Mouse (Mus musculus) intestine, embryonic 16.5 days (tissue): ENCODE results near the gene Ankrd54. TPM values are rescaled to one million over a fixed set of nuclear protein-coding genes. Genes with fewer than 3 reads are reported as not detected.
A peak's percentile ranks its signal among the peaks of the same experiment; 100 is the strongest.

Experiments
- ATAC-seq: fragments of 200-750 bp; cut with Nextera tagmentation; 2 replicates; pipeline ENCODE4 v1.8.0; 2017; ENCODE audit warnings: moderate TSS enrichment, moderate library complexity
- H3K27ac ChIP-seq: fragments of 300-500 bp; sonication (generic); 2 replicates; pipeline ENCODE4 v1.5.1; 2014; ENCODE audit warnings: mild to moderate bottlenecking, low read length
- H3K27me3 ChIP-seq: fragments of 300-500 bp; sonication (generic); replicated peaks from 2 replicates; pipeline ENCODE4 v1.6.1; 2014; ENCODE audit warnings: low read length, control low read depth, mixed read lengths; ENCODE audit not compliant: control insufficient read depth, insufficient read depth
- H3K36me3 ChIP-seq: fragments of 300-500 bp; sonication (generic); 2 replicates; pipeline ENCODE4 v1.6.1; 2014; ENCODE audit warnings: low read length, control low read depth; ENCODE audit not compliant: control insufficient read depth, insufficient read depth
- H3K4me1 ChIP-seq: fragments of 300-500 bp; sonication (generic); 2 replicates; pipeline ENCODE4 v1.6.1; 2014; ENCODE audit warnings: low read length, control low read depth, mixed read lengths; ENCODE audit not compliant: control insufficient read depth, insufficient read depth
- H3K4me2 ChIP-seq: fragments of 300-500 bp; sonication (generic); 2 replicates; pipeline ENCODE4 v1.6.1; 2014; ENCODE audit warnings: low read depth, low read length, control low read depth
- H3K4me3 ChIP-seq: fragments of 300-500 bp; sonication (generic); 2 replicates; pipeline ENCODE4 v1.5.1; 2014; ENCODE audit warnings: mild to moderate bottlenecking, low read length
- H3K9ac ChIP-seq: fragments of 300-500 bp; sonication (generic); 2 replicates; pipeline ENCODE4 v1.6.1; 2014; ENCODE audit warnings: low read depth, low read length
- H3K9me3 ChIP-seq: fragments of 300-500 bp; sonication (generic); 2 replicates; pipeline ENCODE4 v1.6.1; 2016; ENCODE audit warnings: low read length, control low read depth; ENCODE audit not compliant: control insufficient read depth
- WGBS: fragments of 180-500 bp; shearing (Covaris S2); extraction: QIAGEN DNeasy Blood & Tissue Kit; methylation state at CpG from one replicate; pipeline ENCODE4 v1.1.7; 2014; 5-methylcytosine and 5-hydroxymethylcytosine counted together
- polyA plus RNA-seq: library from polyadenylated mRNA; unstranded; fragments of >200 nt; fragmentation: Nextera tagmentation; extraction: Ambion mirVana; gene quantifications from 2 replicates; pipeline ENCODE4 v1.2.1, GENCODE M21; 2015

Gene Ankrd54
- polyA plus RNA-seq, 1 experiment from 2014 or later = 56.4 TPM

DNA sequence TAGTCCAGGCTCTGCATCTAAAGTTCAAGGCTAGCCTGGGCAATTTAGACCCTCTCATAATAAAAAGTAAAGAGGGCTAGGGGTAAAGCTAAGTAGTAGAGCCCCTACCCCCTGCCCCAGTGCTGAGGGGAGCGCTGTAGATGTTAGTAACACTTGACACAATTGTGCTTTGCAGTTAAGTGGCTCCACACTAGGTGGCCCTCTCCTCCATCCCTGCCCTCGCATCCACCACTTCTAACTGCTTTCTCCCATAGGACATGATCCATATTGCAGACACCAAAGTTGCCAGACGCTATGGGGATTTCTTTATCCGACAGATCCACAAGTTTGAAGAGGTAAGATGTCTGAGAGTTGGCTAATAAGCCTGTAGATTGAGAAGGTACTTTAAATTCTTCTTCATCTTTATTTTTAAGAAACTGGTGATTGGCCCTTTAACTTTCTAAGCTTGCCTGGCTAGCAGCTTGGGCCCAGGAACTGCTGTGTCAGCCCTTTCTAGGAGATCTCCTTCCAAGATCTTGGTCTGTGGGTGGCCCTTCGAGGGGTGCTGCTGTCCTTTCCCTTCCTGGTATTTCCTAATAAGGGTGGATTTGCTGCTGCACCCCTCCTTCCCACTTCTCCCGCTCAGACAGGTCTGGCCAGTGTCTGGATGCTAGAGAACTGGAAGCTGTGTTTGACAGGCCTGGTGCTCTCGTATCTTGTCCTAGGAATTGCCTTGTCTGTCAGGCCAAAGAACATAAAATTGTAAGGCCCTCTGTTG lies 30.6 kb upstream of the Ankrd54 start:
- Histone ChIP-seq H3K27me3 (no peaks in the 10 kb centered on the region), H3K9ac (no peak overlapping the region), H3K4me2 (no peak overlapping the region), H3K9me3 (no peaks in the 10 kb centered on the region), H3K4me1 (peaks cover 20% of the 10 kb centered on the region), H3K27ac (peak overlapping the region; percentile 33), H3K36me3 (peaks cover 11% of the 10 kb centered on the region), H3K4me3 (no peak overlapping the region)
- WGBS = 45% methylated on average over 7 of the region's 7 CpGs
- peak; percentile 65; the same call in 1 of the 2 replicates for ATAC-seq

GRCm38 (mm10) chr15:79092284-79092683 lies 29.6 kb upstream of the Ankrd54 start:
- no peak for ATAC-seq
- WGBS = 76% methylated on average over 6 of the region's 6 CpGs
- no peak overlapping the region for H3K4me3 ChIP-seq
- H3K4me2 ChIP-seq = no peak overlapping the region
- peaks cover 15% of the 10 kb centered on the region for H3K36me3 ChIP-seq
- H3K27me3 ChIP-seq = no peaks in the 10 kb centered on the region
- no peaks in the 10 kb centered on the region for H3K9me3 ChIP-seq
- H3K27ac ChIP-seq = peak overlapping the region; percentile 10
- H3K4me1 ChIP-seq = peaks cover 12% of the 10 kb centered on the region; the same call in 1 of the 2 replicates
- H3K9ac ChIP-seq = no peak overlapping the region

- Histone ChIP-seq H3K27ac (no peak overlapping the region), H3K4me1 (peaks cover 12% of the 10 kb centered on the region), H3K4me3 (no peak overlapping the region), H3K36me3 (peaks cover 33% of the 10 kb centered on the region), H3K4me2 (no peak overlapping the region), H3K9ac (no peak overlapping the region), H3K9me3 (no peaks in the 10 kb centered on the region), H3K27me3 (no peaks in the 10 kb centered on the region)
- 75% methylated on average over 7 of the region's 7 CpGs for WGBS
- no peak for ATAC-seq
These were observed 16.9 kb upstream of the Ankrd54 start for GRCm38 (mm10) chr15:79079567-79079966.

DNA sequence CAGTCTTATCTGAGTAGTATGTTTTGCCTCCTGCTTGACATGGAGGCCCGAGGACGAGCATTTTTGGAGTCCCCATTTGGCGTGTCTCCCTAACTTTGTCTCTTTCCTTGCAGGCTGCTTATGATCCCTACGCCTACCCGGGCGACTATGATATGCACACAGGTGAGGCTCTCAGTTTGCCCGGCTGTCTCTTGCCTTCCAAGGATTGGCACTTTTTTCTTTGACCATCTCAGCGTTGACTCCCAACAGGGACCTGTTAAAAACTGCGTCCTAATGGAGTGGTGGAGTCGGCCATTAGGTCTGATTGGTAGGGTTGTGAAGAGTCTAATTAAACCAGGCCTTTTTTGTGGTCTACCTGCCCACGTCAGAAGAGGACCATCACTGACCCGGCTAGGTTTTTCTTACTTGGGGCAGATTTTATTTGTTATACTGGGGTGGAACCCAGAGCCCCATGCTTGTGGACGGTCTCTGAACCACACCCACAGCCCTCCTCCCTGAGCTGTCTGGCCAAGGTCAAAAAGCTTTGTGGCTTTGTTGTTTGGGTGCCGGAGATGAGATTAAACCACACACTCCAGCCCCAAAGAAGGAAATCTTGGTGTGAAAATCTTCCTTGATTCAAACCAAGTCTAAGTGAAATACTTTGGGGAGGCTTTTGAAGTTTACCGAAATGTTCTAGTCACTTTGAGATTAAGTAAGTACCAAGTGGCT lies 13.1 kb upstream of the Ankrd54 start:
- H3K36me3 ChIP-seq = peaks cover 12% of the 10 kb centered on the region
- H3K4me2 ChIP-seq = peak overlapping the region; percentile 88
- H3K4me1 ChIP-seq = peaks cover 14% of the 10 kb centered on the region
- H3K27ac ChIP-seq = peak overlapping the region; percentile 92
- WGBS = 32% methylated on average over 15 of the region's 15 CpGs
- peak overlapping the region; percentile 92 for H3K4me3 ChIP-seq
- 0 out of 2 replicates have a peak, but pooled peaks have one; percentile 4 for ATAC-seq
- peak overlapping the region; percentile 94 for H3K9ac ChIP-seq
- H3K9me3 ChIP-seq = no peaks in the 10 kb centered on the region
- H3K27me3 ChIP-seq = no peaks in the 10 kb centered on the region

DNA sequence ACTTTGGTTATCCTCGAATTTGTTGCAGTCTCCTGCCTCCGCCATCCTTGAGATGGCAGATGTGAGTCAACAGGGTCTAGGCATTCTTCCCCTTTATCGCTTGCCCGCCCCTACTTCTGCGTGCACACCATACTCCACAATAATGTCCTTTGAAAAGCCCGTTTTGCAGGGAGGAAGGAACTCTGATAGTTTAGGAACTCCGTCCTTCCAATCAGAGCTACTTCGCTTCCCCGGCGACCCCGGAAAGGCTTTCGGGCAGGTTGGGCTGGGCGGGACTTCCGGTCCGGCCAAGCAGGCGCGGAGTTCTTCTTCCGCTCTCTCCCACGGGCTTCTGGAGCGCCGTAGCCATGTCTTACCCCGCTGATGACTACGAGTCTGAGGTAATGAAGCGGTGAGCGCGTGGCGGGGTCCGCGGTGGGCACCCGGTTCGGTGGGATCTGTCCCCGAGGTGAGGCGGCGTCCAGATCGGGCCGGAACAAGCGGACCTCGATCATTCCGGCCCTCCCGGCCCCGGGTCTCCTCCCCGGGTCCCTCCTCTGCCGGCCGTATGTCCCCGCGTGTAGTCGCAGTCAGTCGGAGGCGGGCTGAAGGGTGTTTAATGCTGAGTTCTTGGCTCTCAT lies 12.3 kb upstream of the Ankrd54 start, which contains the start of gene Eif3l:
Gene Eif3l, plus strand, starts transcription at position 267 of the 620 bp plus-strand sequence.
- WGBS = under 1% methylated on average over 49 of the region's 49 CpGs
- peak; percentile 88 for ATAC-seq
- no peaks in the 10 kb centered on the region for H3K9me3 ChIP-seq

GRCm38 (mm10) chr15:79074446-79074845 lies 11.8 kb upstream of the Ankrd54 start:
- Histone ChIP-seq H3K27me3 (no peaks in the 10 kb centered on the region), H3K4me3 (peak overlapping the region; percentile 92), H3K27ac (peak overlapping the region; percentile 92; the same call in 1 of the 2 replicates), H3K9me3 (no peaks in the 10 kb centered on the region), H3K36me3 (peaks cover 6% of the 10 kb centered on the region), H3K4me2 (peak overlapping the region; percentile 69), H3K9ac (peak overlapping the region; percentile 71), H3K4me1 (peaks cover 14% of the 10 kb centered on the region)
- 34% methylated on average over 10 of the region's 10 CpGs for WGBS
- no peak for ATAC-seq

More for the DNA sequence above, 12.3 kb upstream of the Ankrd54 start, which contains the start of gene Eif3l:
- Histone ChIP-seq H3K4me3 (peak within 1 kb of the TSS; percentile 92), H3K4me2 (peak within 1 kb of the TSS; percentile 88), H3K9ac (peak within 1 kb of the TSS; percentile 94), H3K27me3 (no peaks in the 10 kb centered on the region), H3K36me3 (peaks cover 12% of the 10 kb centered on the region), H3K4me1 (peaks cover 14% of the 10 kb centered on the region), H3K27ac (peak within 1 kb of the TSS; percentile 92)

GRCm38 (mm10) chr15:79073752-79074151 lies 11.1 kb upstream of the Ankrd54 start:
- Histone ChIP-seq H3K27ac (no peak overlapping the region), H3K4me3 (no peak overlapping the region), H3K4me1 (peaks cover 14% of the 10 kb centered on the region), H3K27me3 (no peaks in the 10 kb centered on the region), H3K36me3 (peaks cover under 1% of the 10 kb centered on the region), H3K9ac (no peak overlapping the region), H3K9me3 (no peaks in the 10 kb centered on the region), H3K4me2 (no peak overlapping the region)
- no peak for ATAC-seq

- H3K27ac ChIP-seq = no peak overlapping the region
- H3K4me2 ChIP-seq = no peak overlapping the region
- no peaks in the 10 kb centered on the region for H3K27me3 ChIP-seq
- ATAC-seq = no peak
- H3K4me3 ChIP-seq = no peak overlapping the region
- peaks cover 12% of the 10 kb centered on the region for H3K4me1 ChIP-seq
- 62% methylated on average over 5 of the region's 5 CpGs for WGBS
- H3K36me3 ChIP-seq = no peaks in the 10 kb centered on the region
- no peak overlapping the region; the same call in 1 of the 2 replicates for H3K9ac ChIP-seq
- H3K9me3 ChIP-seq = no peaks in the 10 kb centered on the region
These were observed 8.7 kb upstream of the Ankrd54 start for GRCm38 (mm10) chr15:79071117-79072039.
